Mouse (Mus musculus): Measurements from ENCODE around the gene Ctnna2. TPM values are rescaled to one million over a fixed set of nuclear protein-coding genes. Genes with fewer than 3 reads are reported as not detected.
A peak's percentile ranks its signal among the peaks of the same experiment; 100 is the strongest.

Gene Ctnna2
- polyA plus RNA-seq, 1 experiment from 2014 or later: 0.16 TPM

DNA sequence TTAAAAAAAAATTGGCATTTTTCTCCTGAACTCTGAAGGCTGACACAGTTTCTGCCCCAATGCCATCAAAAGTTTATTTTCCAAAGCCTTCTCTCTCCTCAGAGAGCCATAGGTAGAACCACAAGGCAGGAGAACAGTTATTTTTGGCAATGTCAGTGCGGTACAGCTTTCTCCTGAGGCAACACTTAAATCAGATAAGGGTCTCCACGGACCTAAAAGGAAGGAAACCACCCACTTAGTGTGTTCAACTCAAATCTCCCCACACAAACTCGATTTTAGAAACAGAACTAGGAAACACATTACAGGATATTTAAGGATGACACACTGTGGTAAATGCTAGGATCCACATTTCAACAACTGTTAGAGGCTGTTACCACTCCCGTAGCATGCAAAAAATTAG is 803.7 kb downstream of the Ctnna2 start:
- WGBS: 45% methylated on average over 4 of the region's 4 CpGs
- no peak overlapping the region for H3K4me2 ChIP-seq (ENCODE audit: low read length)
- ATAC-seq (replicated peaks; ENCODE audit: low FRiP score, low read depth): no peak

DNA sequence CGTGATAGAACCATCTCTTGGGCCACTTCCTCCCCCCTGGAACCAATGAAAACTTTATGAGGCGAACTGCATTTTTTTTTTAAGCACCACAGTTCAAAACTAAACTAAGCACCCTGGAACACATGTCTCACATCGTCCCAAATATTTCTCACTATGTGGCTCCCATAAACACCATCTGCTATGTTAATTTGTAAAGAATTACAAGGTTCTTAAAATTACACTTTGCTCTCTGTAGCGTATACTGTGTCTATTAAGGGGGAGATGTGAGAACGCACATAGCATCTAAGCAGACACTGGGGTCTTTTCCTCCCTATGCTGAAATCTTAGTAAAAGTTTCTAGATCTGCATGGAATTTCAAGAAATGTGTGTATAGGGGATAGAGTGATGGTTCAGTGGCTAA is 822.5 kb downstream of the Ctnna2 start:
- H3K36me3 ChIP-seq (ENCODE audit: insufficient read depth, low read length): no peaks in the 10 kb centered on the region
- no peak for TF ChIP-seq CTCF (IDR thresholded peaks at IDR 0.05; ENCODE audit: low read depth)
- H3K27me3 ChIP-seq (ENCODE audit: insufficient read depth, low read length): no peaks in the 10 kb centered on the region
- no peak for ATAC-seq (replicated peaks; ENCODE audit: low FRiP score, low read depth)
- 58% methylated on average over 5 of the region's 5 CpGs for WGBS
- no peak for DNase-seq (ENCODE audit: low spot score)
- H3K4me2 ChIP-seq (ENCODE audit: low read length): no peak overlapping the region
- H3K4me3 ChIP-seq (replicated peaks; ENCODE audit: low read depth, low read length): no peak overlapping the region
- no peak overlapping the region for H3K27ac ChIP-seq
- H3K9me3 ChIP-seq (replicated peaks; ENCODE audit: low read length): no peaks in the 10 kb centered on the region
- no peak overlapping the region for H3K9ac ChIP-seq (ENCODE audit: low read depth, low read length)
- no peaks in the 10 kb centered on the region for H3K4me1 ChIP-seq (replicated peaks; ENCODE audit: insufficient read depth, low read length)

More for the DNA sequence above, 803.7 kb downstream of the Ctnna2 start:
- Histone ChIP-seq H3K9me3 (replicated peaks; ENCODE audit: low read length) (no peaks in the 10 kb centered on the region), H3K9ac (ENCODE audit: low read depth, low read length) (no peak overlapping the region), H3K4me1 (replicated peaks; ENCODE audit: insufficient read depth, low read length) (no peaks in the 10 kb centered on the region), H3K27ac (no peak overlapping the region), H3K36me3 (ENCODE audit: insufficient read depth, low read length) (no peaks in the 10 kb centered on the region), H3K4me3 (replicated peaks; ENCODE audit: low read depth, low read length) (no peak overlapping the region), H3K27me3 (ENCODE audit: insufficient read depth, low read length) (no peaks in the 10 kb centered on the region)
- no peak for TF ChIP-seq CTCF (IDR thresholded peaks at IDR 0.05; ENCODE audit: low read depth)
- DNase-seq (ENCODE audit: low spot score): peak; percentile 20

GRCm38 (mm10) chr6:77139306-77139920 is 840.1 kb downstream of the Ctnna2 start:
- Histone ChIP-seq H3K4me3 (replicated peaks; ENCODE audit: low read depth, low read length) (no peak overlapping the region), H3K4me1 (replicated peaks; ENCODE audit: insufficient read depth, low read length) (no peaks in the 10 kb centered on the region), H3K9ac (ENCODE audit: low read depth, low read length) (no peak overlapping the region), H3K4me2 (ENCODE audit: low read length) (no peak overlapping the region), H3K9me3 (replicated peaks; ENCODE audit: low read length) (no peaks in the 10 kb centered on the region), H3K27me3 (ENCODE audit: insufficient read depth, low read length) (no peaks in the 10 kb centered on the region), H3K27ac (no peak overlapping the region), H3K36me3 (ENCODE audit: insufficient read depth, low read length) (no peaks in the 10 kb centered on the region)
- ATAC-seq (replicated peaks; ENCODE audit: low FRiP score, low read depth) (no peak), DNase-seq (ENCODE audit: low spot score) (no peak)
- TF ChIP-seq CTCF (IDR thresholded peaks at IDR 0.05; ENCODE audit: low read depth): no peak
- WGBS: 92% methylated on average over 4 of the region's 4 CpGs

DNA sequence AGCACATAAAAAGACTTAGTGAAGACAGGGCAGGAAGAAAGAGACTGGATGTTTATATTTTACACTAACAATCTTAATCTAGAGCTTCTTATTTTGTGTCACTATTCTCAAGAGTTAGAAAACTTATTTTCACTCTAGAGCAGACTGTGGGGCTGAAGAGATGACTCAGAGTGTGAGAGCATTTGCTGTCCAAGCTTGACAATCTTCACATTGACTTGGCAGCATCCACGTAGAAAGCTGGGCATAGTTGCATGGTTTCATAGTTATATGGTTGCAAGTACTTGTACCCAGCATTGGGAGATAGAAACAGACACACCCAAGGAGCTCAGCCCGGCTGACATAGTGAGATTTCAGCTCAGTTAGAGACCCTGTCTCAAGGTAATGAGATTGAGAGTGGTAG is 858.6 kb downstream of the Ctnna2 start:
- DNase-seq (ENCODE audit: low spot score) (no peak), ATAC-seq (replicated peaks; ENCODE audit: low FRiP score, low read depth) (no peak)
- 81% methylated on average over 2 of the region's 2 CpGs for WGBS
- Histone ChIP-seq H3K4me1 (replicated peaks; ENCODE audit: insufficient read depth, low read length) (no peaks in the 10 kb centered on the region), H3K9me3 (replicated peaks; ENCODE audit: low read length) (no peaks in the 10 kb centered on the region), H3K4me2 (ENCODE audit: low read length) (no peak overlapping the region), H3K9ac (ENCODE audit: low read depth, low read length) (no peak overlapping the region), H3K27ac (no peak overlapping the region), H3K36me3 (ENCODE audit: insufficient read depth, low read length) (no peaks in the 10 kb centered on the region), H3K4me3 (replicated peaks; ENCODE audit: low read depth, low read length) (no peak overlapping the region), H3K27me3 (ENCODE audit: insufficient read depth, low read length) (no peaks in the 10 kb centered on the region)
- no peak for TF ChIP-seq CTCF (IDR thresholded peaks at IDR 0.05; ENCODE audit: low read depth)

- Histone ChIP-seq H3K27ac (no peak overlapping the region), H3K4me3 (replicated peaks; ENCODE audit: low read depth, low read length) (no peak overlapping the region), H3K9ac (ENCODE audit: low read depth, low read length) (no peak overlapping the region), H3K27me3 (ENCODE audit: insufficient read depth, low read length) (no peaks in the 10 kb centered on the region), H3K36me3 (ENCODE audit: insufficient read depth, low read length) (no peaks in the 10 kb centered on the region), H3K4me1 (replicated peaks; ENCODE audit: insufficient read depth, low read length) (no peaks in the 10 kb centered on the region), H3K9me3 (replicated peaks; ENCODE audit: low read length) (no peaks in the 10 kb centered on the region), H3K4me2 (ENCODE audit: low read length) (no peak overlapping the region)
- DNase-seq (ENCODE audit: low spot score) (peak; percentile 1), ATAC-seq (replicated peaks; ENCODE audit: low FRiP score, low read depth) (no peak)
- WGBS: 40% methylated on average over 5 of the region's 5 CpGs
- no peak for TF ChIP-seq CTCF (IDR thresholded peaks at IDR 0.05; ENCODE audit: low read depth)
Measured at GRCm38 (mm10) chr6:77120510-77120909, 859.0 kb downstream of the Ctnna2 start.

DNA sequence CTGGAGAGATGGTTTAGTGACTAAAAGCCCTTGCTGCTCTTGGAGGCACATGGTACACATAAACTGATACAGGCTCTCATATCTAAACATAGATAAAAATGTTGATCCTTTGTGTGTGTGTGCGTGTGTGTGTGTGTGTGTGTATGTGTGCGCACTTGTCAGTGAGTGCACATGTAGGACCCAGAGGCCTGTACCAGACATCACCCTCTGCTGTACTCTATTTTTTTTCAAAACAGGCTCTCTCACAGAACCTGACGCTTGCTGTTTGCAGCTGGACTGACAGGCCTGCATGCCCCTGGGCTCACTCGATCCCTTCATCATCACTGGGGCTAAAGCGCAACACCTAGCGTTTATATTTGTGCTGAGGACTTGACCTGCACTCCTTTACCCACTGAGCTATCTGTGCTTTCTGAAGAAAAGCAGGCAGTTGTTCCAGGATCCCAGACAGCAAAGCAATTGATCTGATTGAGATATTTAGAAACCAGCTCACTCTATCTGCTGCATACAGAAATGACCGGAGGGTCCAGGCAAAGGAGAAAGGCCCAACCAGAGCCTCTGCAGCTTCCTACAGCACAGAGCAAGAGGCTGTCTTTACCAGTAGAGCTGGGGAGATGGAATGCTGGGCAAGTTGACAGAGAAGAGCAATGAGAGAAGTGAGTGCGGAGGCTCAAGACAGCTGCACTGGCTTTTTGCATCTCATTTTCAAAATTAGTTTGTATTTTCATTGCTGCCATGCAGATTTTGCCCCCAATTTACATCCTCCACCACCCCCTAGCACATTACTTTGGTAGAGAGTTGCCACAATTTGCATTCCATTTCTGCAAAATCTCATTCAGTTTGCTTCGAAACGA is 870.2 kb downstream of the Ctnna2 start:
- H3K36me3 ChIP-seq (ENCODE audit: insufficient read depth, low read length): no peaks in the 10 kb centered on the region
- H3K4me1 ChIP-seq (replicated peaks; ENCODE audit: insufficient read depth, low read length): no peaks in the 10 kb centered on the region
- H3K9me3 ChIP-seq (replicated peaks; ENCODE audit: low read length): no peaks in the 10 kb centered on the region
- no peak overlapping the region for H3K9ac ChIP-seq (ENCODE audit: low read depth, low read length)
- no peaks in the 10 kb centered on the region for H3K27me3 ChIP-seq (ENCODE audit: insufficient read depth, low read length)
- no peak for DNase-seq (ENCODE audit: low spot score)
- no peak overlapping the region for H3K4me2 ChIP-seq (ENCODE audit: low read length)
- TF ChIP-seq CTCF (IDR thresholded peaks at IDR 0.05; ENCODE audit: low read depth): no peak
- no peak for ATAC-seq (replicated peaks; ENCODE audit: low FRiP score, low read depth)
- H3K4me3 ChIP-seq (replicated peaks; ENCODE audit: low read depth, low read length): no peak overlapping the region
- H3K27ac ChIP-seq: no peak overlapping the region
- 76% methylated on average over 10 of the region's 10 CpGs for WGBS

Measured in kidney, postnatal 0 days (tissue).